Mouse (Mus musculus): ENCODE measurements around the gene Csgalnact2. TPM values are rescaled to one million over a fixed set of nuclear protein-coding genes. Genes with fewer than 3 reads are reported as not detected.

Csgalnact2 gene
- polyA plus RNA-seq, 1 experiment from 2014 or later = 9.3 TPM

DNA sequence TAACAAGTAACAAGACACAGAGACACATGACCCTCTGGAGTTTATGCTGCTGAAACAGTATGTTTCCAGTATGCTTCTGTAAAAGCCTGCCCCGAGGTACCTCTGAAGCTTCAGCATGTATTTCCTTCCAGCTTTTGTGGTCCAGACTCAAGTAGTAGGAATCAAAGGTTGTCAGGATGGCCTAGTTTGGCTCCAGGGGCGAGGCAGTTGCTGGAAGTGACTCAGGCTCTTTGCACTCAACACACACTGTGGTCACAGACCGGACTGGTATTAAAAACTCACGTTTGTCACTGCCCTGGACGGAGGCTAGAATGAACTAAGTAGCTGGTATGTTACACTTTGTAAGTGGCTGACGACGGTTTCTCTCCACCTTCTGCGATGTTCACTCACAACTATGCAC, 12.0 kb upstream of the Csgalnact2 start:
- no peak for ATAC-seq (replicated peaks; ENCODE audit: low FRiP score)
- Histone ChIP-seq H3K9me3 (ENCODE audit: control insufficient read depth, low read length) (no peaks in the 10 kb centered on the region), H3K9ac (ENCODE audit: low read length) (no peak overlapping the region), H3K4me2 (ENCODE audit: low read depth, low read length, severe bottlenecking) (no peak overlapping the region), H3K36me3 (ENCODE audit: control insufficient read depth, insufficient read depth, low read length) (no peaks in the 10 kb centered on the region), H3K4me3 (ENCODE audit: low read depth, low read length) (no peak overlapping the region), H3K27ac (ENCODE audit: low read depth, low read length) (no peak overlapping the region), H3K27me3 (ENCODE audit: control insufficient read depth, insufficient read depth, low read length) (no peaks in the 10 kb centered on the region), H3K4me1 (replicated peaks; ENCODE audit: control insufficient read depth, insufficient read depth, low read length) (no peaks in the 10 kb centered on the region)
- 84% methylated on average over 8 of the region's 8 CpGs for WGBS
- no peak for DNase-seq (ENCODE audit: low spot score)

DNA sequence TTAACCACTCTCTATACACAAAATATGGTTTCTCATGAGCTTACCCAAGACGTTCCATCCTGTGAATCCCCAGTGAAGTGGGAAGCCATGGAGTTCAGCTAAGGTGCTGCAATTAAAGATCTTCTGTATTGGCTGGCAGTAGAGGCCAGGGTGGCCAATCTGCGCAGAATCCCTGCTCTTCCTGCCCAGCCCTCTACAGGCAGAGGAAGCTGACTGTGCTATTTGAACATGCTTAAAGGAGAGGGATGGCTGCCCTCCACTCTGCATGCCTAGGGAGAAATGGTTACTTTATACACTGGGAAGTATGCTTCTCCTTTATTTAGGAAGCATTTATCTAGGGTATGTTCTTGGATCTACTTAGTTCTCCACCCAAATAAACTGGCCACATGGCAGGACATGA, 11.6 kb upstream of the Csgalnact2 start:
- Histone ChIP-seq H3K9ac (ENCODE audit: low read length) (no peak overlapping the region), H3K4me1 (replicated peaks; ENCODE audit: control insufficient read depth, insufficient read depth, low read length) (no peaks in the 10 kb centered on the region), H3K9me3 (ENCODE audit: control insufficient read depth, low read length) (no peaks in the 10 kb centered on the region), H3K4me2 (ENCODE audit: low read depth, low read length, severe bottlenecking) (no peak overlapping the region), H3K4me3 (ENCODE audit: low read depth, low read length) (no peak overlapping the region), H3K27ac (ENCODE audit: low read depth, low read length) (no peak overlapping the region), H3K36me3 (ENCODE audit: control insufficient read depth, insufficient read depth, low read length) (no peaks in the 10 kb centered on the region), H3K27me3 (ENCODE audit: control insufficient read depth, insufficient read depth, low read length) (no peaks in the 10 kb centered on the region)
- DNase-seq (ENCODE audit: low spot score) (no peak), ATAC-seq (replicated peaks; ENCODE audit: low FRiP score) (no peak)
- WGBS = 88% methylated on average over 2 of the region's 2 CpGs

DNA sequence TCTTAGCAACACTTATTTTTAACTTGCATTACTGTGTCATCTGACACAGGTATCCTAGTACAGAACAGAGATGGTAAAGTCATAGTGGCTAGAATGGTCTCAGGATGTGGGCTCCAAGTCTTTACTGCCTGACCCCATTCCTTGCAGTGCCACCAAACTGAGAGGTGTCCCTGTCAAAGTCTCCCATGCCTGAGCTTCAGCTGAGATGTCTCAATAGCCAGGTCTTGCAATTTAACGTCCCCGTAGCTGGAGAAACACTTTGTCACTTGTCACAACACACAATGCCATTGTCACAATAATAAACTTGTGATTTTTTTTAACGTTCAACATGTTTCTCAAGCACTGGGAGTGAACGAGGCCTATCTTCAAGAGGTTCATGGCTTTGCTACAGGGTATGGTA, 11.2 kb upstream of the Csgalnact2 start:
- H3K27me3 ChIP-seq (ENCODE audit: control insufficient read depth, insufficient read depth, low read length) = no peaks in the 10 kb centered on the region
- H3K9me3 ChIP-seq (ENCODE audit: control insufficient read depth, low read length) = no peaks in the 10 kb centered on the region
- ATAC-seq (replicated peaks; ENCODE audit: low FRiP score) = no peak
- no peaks in the 10 kb centered on the region for H3K4me1 ChIP-seq (replicated peaks; ENCODE audit: control insufficient read depth, insufficient read depth, low read length)
- H3K36me3 ChIP-seq (ENCODE audit: control insufficient read depth, insufficient read depth, low read length) = no peaks in the 10 kb centered on the region
- DNase-seq (ENCODE audit: low spot score) = no peak
- 83% methylated on average over 4 of the region's 4 CpGs for WGBS
- no peak overlapping the region for H3K4me2 ChIP-seq (ENCODE audit: low read depth, low read length, severe bottlenecking)
- no peak overlapping the region for H3K9ac ChIP-seq (ENCODE audit: low read length)
- H3K27ac ChIP-seq (ENCODE audit: low read depth, low read length) = no peak overlapping the region
- no peak overlapping the region for H3K4me3 ChIP-seq (ENCODE audit: low read depth, low read length)

DNA sequence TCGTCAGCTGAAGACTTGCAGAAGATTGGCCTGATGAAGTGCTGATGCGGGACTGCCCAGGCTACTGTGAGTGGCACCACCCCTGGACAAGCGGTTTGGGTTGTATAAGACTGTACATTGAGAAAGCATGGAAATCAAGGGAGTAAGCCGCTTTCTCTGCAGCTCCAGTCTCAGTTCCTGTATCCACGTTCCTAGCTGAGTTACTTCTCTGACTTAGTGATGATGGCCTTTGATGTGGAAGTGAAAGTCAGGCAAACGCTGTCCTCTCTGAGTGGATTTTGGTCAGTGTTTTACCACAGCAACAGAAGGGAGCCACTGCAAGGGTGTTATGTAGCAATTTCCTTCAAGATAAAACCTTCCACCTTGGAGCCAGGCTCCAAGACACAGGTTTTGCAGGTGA, 2.0 kb upstream of the Csgalnact2 start:
- H3K9ac ChIP-seq (ENCODE audit: low read length) = no peak overlapping the region
- H3K27ac ChIP-seq (ENCODE audit: low read depth, low read length) = no peak overlapping the region
- no peak for ATAC-seq (replicated peaks; ENCODE audit: low FRiP score)
- no peaks in the 10 kb centered on the region for H3K4me1 ChIP-seq (replicated peaks; ENCODE audit: control insufficient read depth, insufficient read depth, low read length)
- 86% methylated on average over 6 of the region's 6 CpGs for WGBS
- H3K36me3 ChIP-seq (ENCODE audit: control insufficient read depth, insufficient read depth, low read length) = no peaks in the 10 kb centered on the region
- no peak overlapping the region for H3K4me3 ChIP-seq (ENCODE audit: low read depth, low read length)
- H3K4me2 ChIP-seq (ENCODE audit: low read depth, low read length, severe bottlenecking) = no peak overlapping the region
- no peaks in the 10 kb centered on the region; the same call in 1 of the 2 replicates for H3K9me3 ChIP-seq (ENCODE audit: control insufficient read depth, low read length)
- DNase-seq (ENCODE audit: low spot score) = no peak
- no peaks in the 10 kb centered on the region for H3K27me3 ChIP-seq (ENCODE audit: control insufficient read depth, insufficient read depth, low read length)

DNA sequence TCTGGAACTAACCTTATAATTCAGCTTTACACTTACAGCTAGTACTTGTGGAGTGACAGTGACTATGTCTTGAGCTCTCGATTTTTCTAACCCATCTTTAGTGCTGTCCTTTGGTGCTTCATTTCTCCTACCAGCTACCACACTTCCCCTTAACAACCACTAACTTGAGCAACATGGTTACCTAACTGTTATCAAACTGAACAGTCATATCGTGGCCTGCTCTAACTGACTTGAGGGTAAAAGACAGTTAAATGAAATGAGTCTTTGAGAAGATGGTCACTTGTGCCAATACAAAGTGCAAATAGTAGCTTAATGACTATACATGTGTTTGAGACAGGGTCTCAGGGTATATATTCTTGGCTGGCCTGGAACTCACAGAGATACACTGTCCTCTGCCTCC, 1.8 kb downstream of the Csgalnact2 start:
- no peak overlapping the region for H3K4me2 ChIP-seq (ENCODE audit: low read depth, low read length, severe bottlenecking)
- H3K36me3 ChIP-seq (ENCODE audit: control insufficient read depth, insufficient read depth, low read length) = no peaks in the 10 kb centered on the region
- H3K27me3 ChIP-seq (ENCODE audit: control insufficient read depth, insufficient read depth, low read length) = no peaks in the 10 kb centered on the region
- H3K4me1 ChIP-seq (replicated peaks; ENCODE audit: control insufficient read depth, insufficient read depth, low read length) = no peaks in the 10 kb centered on the region
- H3K9ac ChIP-seq (ENCODE audit: low read length) = no peak overlapping the region
- ATAC-seq (replicated peaks; ENCODE audit: low FRiP score) (no peak), DNase-seq (ENCODE audit: low spot score) (no peak)
- WGBS = 74% methylated on average over 2 of the region's 2 CpGs
- H3K4me3 ChIP-seq (ENCODE audit: low read depth, low read length) = no peak overlapping the region
- no peak overlapping the region for H3K27ac ChIP-seq (ENCODE audit: low read depth, low read length)
- no peaks in the 10 kb centered on the region for H3K9me3 ChIP-seq (ENCODE audit: control insufficient read depth, low read length)

DNA sequence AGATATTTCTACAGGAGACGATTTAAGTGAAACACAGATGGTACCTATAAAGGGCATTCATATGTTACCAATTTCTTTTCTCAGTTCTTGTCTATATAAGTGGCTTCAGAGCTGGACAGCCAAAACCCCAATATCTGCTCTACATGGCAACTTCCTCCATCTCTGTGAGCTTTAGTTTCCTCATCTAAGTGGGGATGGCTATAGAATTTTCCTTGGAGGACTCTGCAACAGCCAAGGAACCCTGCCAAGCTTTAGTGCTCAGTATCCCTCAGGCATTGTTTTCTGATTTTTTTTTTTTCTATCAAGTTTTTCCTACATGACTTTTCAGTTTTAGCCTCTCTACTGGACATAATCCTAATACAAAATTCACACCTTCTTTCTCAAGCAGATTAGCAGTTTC, 4.5 kb downstream of the Csgalnact2 start:
- no peaks in the 10 kb centered on the region for H3K36me3 ChIP-seq (ENCODE audit: control insufficient read depth, insufficient read depth, low read length)
- H3K4me3 ChIP-seq (ENCODE audit: low read depth, low read length) = no peak overlapping the region
- no peaks in the 10 kb centered on the region for H3K9me3 ChIP-seq (ENCODE audit: control insufficient read depth, low read length)
- H3K4me2 ChIP-seq (ENCODE audit: low read depth, low read length, severe bottlenecking) = no peak overlapping the region
- no peaks in the 10 kb centered on the region for H3K27me3 ChIP-seq (ENCODE audit: control insufficient read depth, insufficient read depth, low read length)
- ATAC-seq (replicated peaks; ENCODE audit: low FRiP score) = no peak
- DNase-seq (ENCODE audit: low spot score) = no peak
- no peak overlapping the region for H3K9ac ChIP-seq (ENCODE audit: low read length)
- H3K27ac ChIP-seq (ENCODE audit: low read depth, low read length) = no peak overlapping the region
- H3K4me1 ChIP-seq (replicated peaks; ENCODE audit: control insufficient read depth, insufficient read depth, low read length) = no peaks in the 10 kb centered on the region
- WGBS = 81% methylated on average over 1 of the region's 1 CpGs

DNA sequence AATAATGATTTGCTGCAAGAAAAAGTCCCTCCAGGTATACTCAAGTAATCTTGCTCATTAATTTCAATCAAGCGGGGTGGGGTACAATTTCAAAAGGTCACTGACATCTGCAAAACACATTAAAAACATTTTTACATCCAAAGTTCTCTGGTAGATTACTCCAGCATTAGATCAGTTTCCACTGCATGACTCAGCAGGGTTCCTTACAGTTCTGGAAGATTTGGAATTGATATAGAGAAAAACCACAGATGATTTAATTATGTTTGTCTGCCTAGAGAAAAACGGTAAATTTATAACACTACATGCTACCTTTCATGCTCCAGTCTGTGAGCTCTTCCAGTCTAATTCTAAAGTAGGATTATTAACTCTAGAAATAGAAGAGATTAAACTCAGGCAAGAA, 8.9 kb downstream of the Csgalnact2 start:
- Histone ChIP-seq H3K27ac (ENCODE audit: low read depth, low read length) (no peak overlapping the region), H3K9ac (ENCODE audit: low read length) (no peak overlapping the region), H3K4me3 (ENCODE audit: low read depth, low read length) (no peak overlapping the region), H3K27me3 (ENCODE audit: control insufficient read depth, insufficient read depth, low read length) (no peaks in the 10 kb centered on the region), H3K36me3 (ENCODE audit: control insufficient read depth, insufficient read depth, low read length) (no peaks in the 10 kb centered on the region), H3K4me2 (ENCODE audit: low read depth, low read length, severe bottlenecking) (no peak overlapping the region), H3K4me1 (replicated peaks; ENCODE audit: control insufficient read depth, insufficient read depth, low read length) (no peaks in the 10 kb centered on the region), H3K9me3 (ENCODE audit: control insufficient read depth, low read length) (no peaks in the 10 kb centered on the region)
- ATAC-seq (replicated peaks; ENCODE audit: low FRiP score) = no peak
- DNase-seq (ENCODE audit: low spot score) = no peak
- WGBS = 72% methylated on average over 2 of the region's 2 CpGs

DNA sequence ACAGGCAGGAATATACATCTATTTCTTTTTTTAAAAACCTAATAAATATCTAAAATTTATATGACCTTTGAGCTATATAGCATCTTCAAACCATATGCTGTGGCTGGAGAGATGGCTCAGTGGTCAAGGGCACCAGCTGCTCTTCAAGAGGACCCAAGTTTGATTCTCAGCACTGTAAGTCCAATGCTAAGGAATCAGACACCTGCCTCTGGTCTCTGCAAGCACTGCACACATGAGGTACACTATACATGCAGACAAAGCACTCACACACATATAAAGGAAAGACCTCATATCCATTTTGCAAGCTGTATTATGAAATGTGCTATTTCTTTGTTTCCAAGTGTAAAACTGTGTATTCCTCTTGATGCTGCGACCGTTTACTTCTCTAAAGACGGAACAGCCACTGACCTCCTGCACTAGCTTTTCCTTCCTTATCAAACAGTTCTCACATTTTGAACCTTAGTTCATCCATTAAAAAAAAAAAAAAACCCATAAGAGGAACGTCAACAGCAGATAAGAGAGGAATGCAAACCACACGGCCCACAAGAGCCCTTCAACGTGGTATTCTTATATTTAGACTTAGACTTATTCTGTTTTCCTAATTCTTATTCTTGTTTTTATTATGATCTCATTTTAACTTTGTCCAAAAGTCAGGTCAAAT, 11.0 kb downstream of the Csgalnact2 start:
- H3K36me3 ChIP-seq (ENCODE audit: control insufficient read depth, insufficient read depth, low read length) = no peaks in the 10 kb centered on the region
- no peaks in the 10 kb centered on the region for H3K9me3 ChIP-seq (ENCODE audit: control insufficient read depth, low read length)
- H3K4me1 ChIP-seq (replicated peaks; ENCODE audit: control insufficient read depth, insufficient read depth, low read length) = no peaks in the 10 kb centered on the region
- 92% methylated on average over 6 of the region's 6 CpGs for WGBS
- H3K9ac ChIP-seq (ENCODE audit: low read length) = no peak overlapping the region
- ATAC-seq (replicated peaks; ENCODE audit: low FRiP score) (no peak), DNase-seq (ENCODE audit: low spot score) (no peak)
- H3K27me3 ChIP-seq (ENCODE audit: control insufficient read depth, insufficient read depth, low read length) = no peaks in the 10 kb centered on the region
- H3K4me2 ChIP-seq (ENCODE audit: low read depth, low read length, severe bottlenecking) = no peak overlapping the region
- no peak overlapping the region for H3K4me3 ChIP-seq (ENCODE audit: low read depth, low read length)
- no peak overlapping the region for H3K27ac ChIP-seq (ENCODE audit: low read depth, low read length)

DNA sequence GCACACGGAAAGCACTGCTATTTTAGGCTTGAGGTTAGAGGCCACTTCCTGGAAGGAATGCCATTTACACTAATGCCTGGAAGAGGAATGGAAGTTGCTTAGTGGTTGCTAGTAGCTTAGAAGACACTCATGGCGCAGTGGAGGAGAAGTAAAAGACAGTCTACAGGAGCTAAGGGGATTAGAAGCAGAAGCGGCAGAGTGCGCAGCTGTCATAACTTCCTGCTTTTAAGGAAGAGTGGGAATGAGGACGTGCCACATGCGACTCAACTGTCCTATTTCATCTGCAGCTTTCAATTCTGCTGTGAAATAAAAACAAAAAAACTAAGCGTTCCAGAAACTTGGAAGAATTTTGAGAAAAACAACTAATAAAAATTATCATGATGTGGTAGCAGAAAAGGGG, 11.7 kb downstream of the Csgalnact2 start:
- Histone ChIP-seq H3K9ac (ENCODE audit: low read length) (no peak overlapping the region), H3K27ac (ENCODE audit: low read depth, low read length) (no peak overlapping the region), H3K4me1 (replicated peaks; ENCODE audit: control insufficient read depth, insufficient read depth, low read length) (no peaks in the 10 kb centered on the region), H3K27me3 (ENCODE audit: control insufficient read depth, insufficient read depth, low read length) (no peaks in the 10 kb centered on the region), H3K4me2 (ENCODE audit: low read depth, low read length, severe bottlenecking) (no peak overlapping the region), H3K36me3 (ENCODE audit: control insufficient read depth, insufficient read depth, low read length) (no peaks in the 10 kb centered on the region), H3K9me3 (ENCODE audit: control insufficient read depth, low read length) (no peaks in the 10 kb centered on the region), H3K4me3 (ENCODE audit: low read depth, low read length) (no peak overlapping the region)
- no peak for ATAC-seq (replicated peaks; ENCODE audit: low FRiP score)
- 93% methylated on average over 7 of the region's 7 CpGs for WGBS
- DNase-seq (ENCODE audit: low spot score) = no peak

Data from forebrain, embryonic 11.5 days (tissue).